Mouse (Mus musculus): ENCODE data around the gene Prdm5. TPM values are rescaled to one million over a fixed set of nuclear protein-coding genes. Genes with fewer than 3 reads are reported as not detected.

Gene Prdm5
- polyA plus RNA-seq, 1 experiment = 0.25 TPM

- 85% methylated on average over 2 of the region's 2 CpGs for WGBS
- TF ChIP-seq CTCF (IDR thresholded peaks at IDR 0.05; ENCODE audit: extremely low read depth, insufficient read depth, insufficient read length, insufficient replicate concordance) (no peak), POLR2A (IDR thresholded peaks at IDR 0.05; ENCODE audit: low read depth, low read length) (no peak)
- Histone ChIP-seq H3K36me3 (ENCODE audit: control insufficient read depth, insufficient read depth, low read length) (no peaks in the 10 kb centered on the region), H3K4me1 (ENCODE audit: control insufficient read depth, insufficient read depth, insufficient read length) (peaks cover 9% of the 10 kb centered on the region; the same call in 1 of the 2 replicates), H3K4me3 (ENCODE audit: extremely low read depth, insufficient read depth, insufficient read length) (no peak overlapping the region), H3K27me3 (ENCODE audit: control insufficient read depth, insufficient read depth, low read length) (no peaks in the 10 kb centered on the region), H3K27ac (ENCODE audit: insufficient read depth, low read length) (no peak overlapping the region)
- DNase-seq (ENCODE audit: low read depth in 1 of 2, low spot score in 2 of 2) = no peak
Measured at GRCm38 (mm10) chr6:65764459-65764858, 14.3 kb upstream of the Prdm5 start.

GRCm38 (mm10) chr6:65765057-65765456, 13.7 kb upstream of the Prdm5 start:
- WGBS = 6% methylated on average over 8 of the region's 8 CpGs
- Histone ChIP-seq H3K4me1 (ENCODE audit: control insufficient read depth, insufficient read depth, insufficient read length) (peaks cover 9% of the 10 kb centered on the region; the same call in 1 of the 2 replicates), H3K27ac (ENCODE audit: insufficient read depth, low read length) (no peak overlapping the region), H3K4me3 (ENCODE audit: extremely low read depth, insufficient read depth, insufficient read length) (no peak overlapping the region; the same call in 1 of the 2 replicates), H3K27me3 (ENCODE audit: control insufficient read depth, insufficient read depth, low read length) (no peaks in the 10 kb centered on the region), H3K36me3 (ENCODE audit: control insufficient read depth, insufficient read depth, low read length) (no peaks in the 10 kb centered on the region)
- TF ChIP-seq CTCF (IDR thresholded peaks at IDR 0.05; ENCODE audit: extremely low read depth, insufficient read depth, insufficient read length, insufficient replicate concordance) (no peak), POLR2A (IDR thresholded peaks at IDR 0.05; ENCODE audit: low read depth, low read length) (no peak)
- DNase-seq (ENCODE audit: low read depth in 1 of 2, low spot score in 2 of 2) = no peak

- H3K4me1 ChIP-seq (ENCODE audit: control insufficient read depth, insufficient read depth, insufficient read length) = peaks cover 9% of the 10 kb centered on the region; the same call in 1 of the 2 replicates
- H3K27me3 ChIP-seq (ENCODE audit: control insufficient read depth, insufficient read depth, low read length) = no peaks in the 10 kb centered on the region
- no peak overlapping the region for H3K4me3 ChIP-seq (ENCODE audit: extremely low read depth, insufficient read depth, insufficient read length)
- H3K36me3 ChIP-seq (ENCODE audit: control insufficient read depth, insufficient read depth, low read length) = no peaks in the 10 kb centered on the region
- DNase-seq (ENCODE audit: low read depth in 1 of 2, low spot score in 2 of 2) = no peak
- no peak for TF ChIP-seq CTCF (IDR thresholded peaks at IDR 0.05; ENCODE audit: extremely low read depth, insufficient read depth, insufficient read length, insufficient replicate concordance)
- TF ChIP-seq POLR2A (IDR thresholded peaks at IDR 0.05; ENCODE audit: low read depth, low read length) = no peak
- H3K27ac ChIP-seq (ENCODE audit: insufficient read depth, low read length) = no peak overlapping the region
- WGBS = 88% methylated on average over 13 of the region's 13 CpGs
Measured at GRCm38 (mm10) chr6:65765752-65766397, 12.9 kb upstream of the Prdm5 start.

- peaks cover 9% of the 10 kb centered on the region; the same call in 1 of the 2 replicates for H3K4me1 ChIP-seq (ENCODE audit: control insufficient read depth, insufficient read depth, insufficient read length)
- H3K27ac ChIP-seq (ENCODE audit: insufficient read depth, low read length) = no peak overlapping the region
- no peak for TF ChIP-seq POLR2A (IDR thresholded peaks at IDR 0.05; ENCODE audit: low read depth, low read length)
- no peak for TF ChIP-seq CTCF (IDR thresholded peaks at IDR 0.05; ENCODE audit: extremely low read depth, insufficient read depth, insufficient read length, insufficient replicate concordance)
- H3K27me3 ChIP-seq (ENCODE audit: control insufficient read depth, insufficient read depth, low read length) = no peaks in the 10 kb centered on the region
- no peak for DNase-seq (ENCODE audit: low read depth in 1 of 2, low spot score in 2 of 2)
- no peaks in the 10 kb centered on the region for H3K36me3 ChIP-seq (ENCODE audit: control insufficient read depth, insufficient read depth, low read length)
- WGBS = 92% methylated on average over 5 of the region's 5 CpGs
- no peak overlapping the region for H3K4me3 ChIP-seq (ENCODE audit: extremely low read depth, insufficient read depth, insufficient read length)
Measured at GRCm38 (mm10) chr6:65767911-65768310, 10.9 kb upstream of the Prdm5 start.

GRCm38 (mm10) chr6:65773566-65773965, 5.2 kb upstream of the Prdm5 start:
- H3K36me3 ChIP-seq (ENCODE audit: control insufficient read depth, insufficient read depth, low read length) = no peaks in the 10 kb centered on the region
- H3K27me3 ChIP-seq (ENCODE audit: control insufficient read depth, insufficient read depth, low read length) = no peaks in the 10 kb centered on the region; the same call in 1 of the 2 replicates
- TF ChIP-seq POLR2A (IDR thresholded peaks at IDR 0.05; ENCODE audit: low read depth, low read length) = no peak
- TF ChIP-seq CTCF (IDR thresholded peaks at IDR 0.05; ENCODE audit: extremely low read depth, insufficient read depth, insufficient read length, insufficient replicate concordance) = no peak
- 19% methylated on average over 4 of the region's 4 CpGs for WGBS
- H3K4me3 ChIP-seq (ENCODE audit: extremely low read depth, insufficient read depth, insufficient read length) = no peak overlapping the region
- no peaks in the 10 kb centered on the region for H3K4me1 ChIP-seq (ENCODE audit: control insufficient read depth, insufficient read depth, insufficient read length)
- no peak overlapping the region for H3K27ac ChIP-seq (ENCODE audit: insufficient read depth, low read length)
- DNase-seq (ENCODE audit: low read depth in 1 of 2, low spot score in 2 of 2) = no peak

- DNase-seq (ENCODE audit: low read depth in 1 of 2, low spot score in 2 of 2) = no peak
- no peaks in the 10 kb centered on the region for H3K36me3 ChIP-seq (ENCODE audit: control insufficient read depth, insufficient read depth, low read length)
- peaks cover 2% of the 10 kb centered on the region; the same call in 1 of the 2 replicates for H3K27me3 ChIP-seq (ENCODE audit: control insufficient read depth, insufficient read depth, low read length)
- no peak overlapping the region for H3K4me3 ChIP-seq (ENCODE audit: extremely low read depth, insufficient read depth, insufficient read length)
- no peak overlapping the region for H3K27ac ChIP-seq (ENCODE audit: insufficient read depth, low read length)
- no peak for TF ChIP-seq CTCF (IDR thresholded peaks at IDR 0.05; ENCODE audit: extremely low read depth, insufficient read depth, insufficient read length, insufficient replicate concordance)
- no peak for TF ChIP-seq POLR2A (IDR thresholded peaks at IDR 0.05; ENCODE audit: low read depth, low read length)
- peaks cover 2% of the 10 kb centered on the region; the same call in 1 of the 2 replicates for H3K4me1 ChIP-seq (ENCODE audit: control insufficient read depth, insufficient read depth, insufficient read length)
- WGBS = 89% methylated on average over 4 of the region's 4 CpGs
Measured at GRCm38 (mm10) chr6:65779689-65780233, 973 bp downstream of the Prdm5 start.

- no peak for DNase-seq (ENCODE audit: low read depth in 1 of 2, low spot score in 2 of 2)
- 87% methylated on average over 7 of the region's 7 CpGs for WGBS
Measured at GRCm38 (mm10) chr6:65781441-65781840, 2.7 kb downstream of the Prdm5 start.

More at GRCm38 (mm10) chr6:65781441-65781840, 2.7 kb downstream of the Prdm5 start:
- H3K4me3 ChIP-seq (ENCODE audit: extremely low read depth, insufficient read depth, insufficient read length) = no peak overlapping the region
- no peak overlapping the region for H3K27ac ChIP-seq (ENCODE audit: insufficient read depth, low read length)
- TF ChIP-seq POLR2A (IDR thresholded peaks at IDR 0.05; ENCODE audit: low read depth, low read length) (no peak), CTCF (IDR thresholded peaks at IDR 0.05; ENCODE audit: extremely low read depth, insufficient read depth, insufficient read length, insufficient replicate concordance) (no peak)
- H3K27me3 ChIP-seq (ENCODE audit: control insufficient read depth, insufficient read depth, low read length) = peaks cover 2% of the 10 kb centered on the region; the same call in 1 of the 2 replicates
- peaks cover 2% of the 10 kb centered on the region; the same call in 1 of the 2 replicates for H3K4me1 ChIP-seq (ENCODE audit: control insufficient read depth, insufficient read depth, insufficient read length)
- H3K36me3 ChIP-seq (ENCODE audit: control insufficient read depth, insufficient read depth, low read length) = no peaks in the 10 kb centered on the region
